Mouse (Mus musculus) 3134 (cell line): ENCODE results near the gene Utp11.

Source experiments
- DNase-seq: peaks from one replicate; pipeline ENCODE4 v3.0.0-alpha.2; 2011; ENCODE audit warnings: low spot score; ENCODE audit not compliant: insufficient read length; ENCODE audit errors: extremely low read depth

The Utp11 gene

GRCm38 (mm10) chr4:124643859-124644258 lies 49.5 kb downstream of the Utp11 start:
- DNase-seq, result no peak

GRCm38 (mm10) chr4:124639715-124640114 lies 53.7 kb downstream of the Utp11 start:
- DNase-seq, result no peak

GRCm38 (mm10) chr4:124633281-124633680 lies 60.1 kb downstream of the Utp11 start:
- no peak for DNase-seq

GRCm38 (mm10) chr4:124632856-124633255 lies 60.5 kb downstream of the Utp11 start:
- no peak for DNase-seq

- no peak for DNase-seq
Measured at GRCm38 (mm10) chr4:124631456-124631855, 61.9 kb downstream of the Utp11 start.
